In the genomic region with DNA sequence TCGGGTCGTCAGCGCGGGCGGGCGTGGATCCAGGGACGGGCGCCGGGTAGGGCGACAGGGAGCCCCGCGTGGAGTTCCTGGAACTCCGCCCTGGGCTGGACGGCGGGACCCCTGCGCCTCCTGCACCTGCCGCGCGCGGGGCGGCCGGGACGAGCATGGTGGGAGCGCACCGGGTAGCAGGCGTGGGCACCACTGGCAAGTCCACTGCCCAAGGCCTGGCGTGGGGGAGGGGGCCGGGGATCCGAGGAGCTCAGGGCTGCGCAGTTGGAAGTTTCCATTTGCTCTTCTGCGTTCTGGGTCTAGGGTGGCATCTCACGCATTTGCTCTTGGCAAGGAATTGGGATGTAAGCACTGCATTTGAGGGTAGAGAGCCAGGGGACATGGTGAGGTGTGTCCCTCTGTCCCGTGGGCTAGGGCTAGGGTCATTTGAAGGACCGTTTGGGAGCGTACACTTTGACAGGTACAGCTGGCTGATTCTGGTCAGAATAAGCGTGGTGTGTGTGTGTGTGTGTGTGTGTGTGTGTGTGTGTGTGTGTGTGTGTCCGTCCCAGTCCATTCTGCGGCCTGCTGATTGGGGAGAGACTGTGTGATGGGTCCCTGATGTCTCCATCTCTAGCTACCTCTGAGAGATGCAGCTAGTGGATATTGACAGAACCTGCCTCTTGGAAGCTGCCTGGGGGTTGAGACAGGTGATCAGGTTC, we compare ENCODE assay signal across 8 mouse cellular contexts. TPM values are rescaled to one million over a fixed set of nuclear protein-coding genes. Genes with fewer than 3 reads are reported as not detected.
DNase-seq lines count a peak whose midpoint lies in the region; ATAC-seq lines count a peak whose summit lies in the region.

No protein-coding gene starts in this region.

- intact Hi-C loops in heart, postnatal 25 days (cut with DNase I), result no loop called here

- H3K9me3 ChIP-seq in heart, embryonic 12.5 days (replicated peaks), result no peaks in the 10 kb centered on the region
- no peaks in the 10 kb centered on the region for H3K9me3 ChIP-seq in limb, embryonic 13.5 days
- no peaks in the 10 kb centered on the region for H3K9me3 ChIP-seq in neural tube, embryonic 14.5 days (ENCODE audit: control insufficient read depth, low read length)

- H3K4me2 ChIP-seq in heart, embryonic 12.5 days, result peak overlapping the region; percentile 78
- peak overlapping the region; percentile 86 for H3K4me2 ChIP-seq in limb, embryonic 13.5 days (replicated peaks)
- peak overlapping the region; percentile 75 for H3K4me2 ChIP-seq in neural tube, embryonic 14.5 days (ENCODE audit: low read depth, low read length)

- WGBS in heart, embryonic 12.5 days, result 10% methylated on average over 38 of the region's 38 CpGs
- WGBS in limb, embryonic 13.5 days, result 16% methylated on average over 25 of the region's 38 CpGs
- 11% methylated on average over 32 of the region's 38 CpGs for WGBS in neural tube, embryonic 14.5 days

- peak overlapping the region; percentile 56 for H3K4me3 ChIP-seq in heart, embryonic 12.5 days
- peak overlapping the region; percentile 47 for H3K4me3 ChIP-seq in limb, embryonic 13.5 days
- H3K4me3 ChIP-seq in neural tube, embryonic 14.5 days (ENCODE audit: low read depth, low read length), result peak overlapping the region; percentile 47

- peaks cover 7% of the 10 kb centered on the region for H3K4me1 ChIP-seq in heart, embryonic 12.5 days (replicated peaks)
- H3K4me1 ChIP-seq in limb, embryonic 13.5 days, result peaks cover 4% of the 10 kb centered on the region
- peaks cover 6% of the 10 kb centered on the region; the same call in 1 of the 2 replicates for H3K4me1 ChIP-seq in neural tube, embryonic 14.5 days (ENCODE audit: control insufficient read depth, insufficient read depth, low read length)

- H3K27me3 ChIP-seq in heart, embryonic 12.5 days (replicated peaks), result peaks cover 74% of the 10 kb centered on the region
- peaks cover 60% of the 10 kb centered on the region for H3K27me3 ChIP-seq in limb, embryonic 13.5 days
- peaks cover 25% of the 10 kb centered on the region for H3K27me3 ChIP-seq in neural tube, embryonic 14.5 days (ENCODE audit: control insufficient read depth, insufficient read depth, low read length)

- H3K9ac ChIP-seq in heart, embryonic 12.5 days, result peak overlapping the region; percentile 43; the same call in 1 of the 2 replicates
- H3K9ac ChIP-seq in limb, embryonic 13.5 days, result peak overlapping the region; percentile 45; the same call in 1 of the 2 replicates
- H3K9ac ChIP-seq in neural tube, embryonic 14.5 days (replicated peaks; ENCODE audit: low read depth, low read length), result peak overlapping the region; percentile 67

- H3K27ac ChIP-seq in heart, embryonic 12.5 days (ENCODE audit: poor library complexity, severe bottlenecking), result no peak overlapping the region
- no peak overlapping the region for H3K27ac ChIP-seq in limb, embryonic 13.5 days
- no peak overlapping the region for H3K27ac ChIP-seq in neural tube, embryonic 14.5 days (ENCODE audit: low read depth, low read length)

- no peak for ATAC-seq in heart, embryonic 12.5 days (ENCODE audit: insufficient number of reproducible peaks, low FRiP score)
- 0 out of 2 replicates have a peak, but pooled peaks have one; percentile 20 for ATAC-seq in granulocyte monocyte progenitor cell, adult 5-6 weeks (replicated peaks; ENCODE audit: poor library complexity, severe bottlenecking)
- ATAC-seq in limb, embryonic 13.5 days (ENCODE audit: low FRiP score, low read depth), result no peak
- ATAC-seq in neural tube, embryonic 14.5 days (ENCODE audit: low read depth), result peak; percentile 55

- no peak for DNase-seq in heart, postnatal 25 days (ENCODE audit: low spot score)
- peak; percentile 67 for DNase-seq in cerebellum, adult 8-10 months
- no peak for DNase-seq in ovary, postnatal 14 days (ENCODE audit: low spot score)
- DNase-seq in retina, postnatal 1 day, result no peak

- no peaks in the 10 kb centered on the region for H3K36me3 ChIP-seq in heart, embryonic 12.5 days
- H3K36me3 ChIP-seq in limb, embryonic 13.5 days, result no peaks in the 10 kb centered on the region
- H3K36me3 ChIP-seq in neural tube, embryonic 14.5 days (ENCODE audit: control insufficient read depth, insufficient read depth, low read length), result no peaks in the 10 kb centered on the region

RNA-seq across cellular contexts. Expression of a gene that starts 0.5 kb away (rescaled TPM):
- polyA plus RNA-seq in heart, embryonic 12.5 days (2016; fragmentation: Nextera tagmentation; extraction: Ambion mirVana), result 0.51 and 1.1 TPM in 2 replicates
- under 1 TPM; 0.14 to 0.16 TPM for total RNA-seq in heart, postnatal 25 days (2021)
- not detected in 2 replicates for total RNA-seq in granulocyte monocyte progenitor cell, adult 5-6 weeks (2014; fragmentation: Nextera tagmentation)
- total RNA-seq in granulocyte monocyte progenitor cell, adult 5-6 weeks (2017), result not detected in 2 replicates
- polyA plus RNA-seq in limb, embryonic 13.5 days (2015; fragmentation: Nextera tagmentation; extraction: Ambion mirVana), result 0.11 and 0.13 TPM in 2 replicates
- polyA plus RNA-seq in neural tube, embryonic 14.5 days (2014; fragmentation: Nextera tagmentation; extraction: Ambion mirVana), result 1.4 and 1.6 TPM in 2 replicates

Comparison
In these comparisons a context has a peak if more than half of its experiments do, and no peak if none do; other contexts are left out.
1. ATAC-seq: peak in granulocyte monocyte progenitor cell, adult 5-6 weeks (single experiment) and neural tube, embryonic 14.5 days (single experiment); none in heart, embryonic 12.5 days (single experiment) and limb, embryonic 13.5 days (single experiment).
2. Peak in every context shown above with its lines, with median percentiles within 50 percentile points of each other: H3K4me2 ChIP-seq, H3K4me3 ChIP-seq and H3K9ac ChIP-seq.